Mouse (Mus musculus) thymus, postnatal 14 days (tissue): Measurements from ENCODE around the gene AI413582.
A peak's percentile ranks its signal among the peaks of the same experiment; 100 is the strongest.

Experiments
- DNase-seq: peaks from one replicate; pipeline ENCODE4 v3.0.0; 2021

The AI413582 gene

GRCm38 (mm10) chr17:27578487-27578886 lies 12.9 kb upstream of the AI413582 start:
- no peak for DNase-seq

- DNase-seq = peak; percentile 30
These were observed 11.9 kb upstream of the AI413582 start for GRCm38 (mm10) chr17:27577468-27577867.

GRCm38 (mm10) chr17:27576056-27576455 lies 10.5 kb upstream of the AI413582 start:
- DNase-seq = no peak

- no peak for DNase-seq
These were observed 9.7 kb upstream of the AI413582 start for GRCm38 (mm10) chr17:27575116-27575776.

- DNase-seq = no peak
These were observed 9.0 kb upstream of the AI413582 start for GRCm38 (mm10) chr17:27574470-27575115.

GRCm38 (mm10) chr17:27573772-27574320 lies 8.3 kb upstream of the AI413582 start:
- DNase-seq = no peak

- no peak for DNase-seq
These were observed 5.8 kb upstream of the AI413582 start for GRCm38 (mm10) chr17:27571315-27571714.

GRCm38 (mm10) chr17:27568228-27568627 lies 2.7 kb upstream of the AI413582 start:
- no peak for DNase-seq

- DNase-seq = no peak
These were observed 349 bp upstream of the AI413582 start for GRCm38 (mm10) chr17:27565942-27566267.

GRCm38 (mm10) chr17:27564391-27565162 lies 979 bp downstream of the AI413582 start:
- DNase-seq = peak; percentile 45

GRCm38 (mm10) chr17:27563771-27564244 lies 1.7 kb downstream of the AI413582 start:
- no peak for DNase-seq

- DNase-seq = no peak
These were observed 3.6 kb downstream of the AI413582 start for GRCm38 (mm10) chr17:27561809-27562526.

GRCm38 (mm10) chr17:27560926-27561480 lies 4.6 kb downstream of the AI413582 start:
- no peak for DNase-seq

- DNase-seq = no peak
These were observed 6.0 kb downstream of the AI413582 start for GRCm38 (mm10) chr17:27559596-27559995.

- no peak for DNase-seq
These were observed 6.7 kb downstream of the AI413582 start for GRCm38 (mm10) chr17:27558845-27559244.

- DNase-seq = no peak
These were observed 7.5 kb downstream of the AI413582 start for GRCm38 (mm10) chr17:27557927-27558661.

- peak; percentile 95 for DNase-seq
These were observed 8.2 kb downstream of the AI413582 start for GRCm38 (mm10) chr17:27557181-27557926.

GRCm38 (mm10) chr17:27556315-27557011 lies 9.1 kb downstream of the AI413582 start, which contains the start of gene Hmga1:
Hmga1 (plus strand) TSS chr17:27556497.
- peak; percentile 96 for DNase-seq

- peak; percentile 85 for DNase-seq
These were observed 9.9 kb downstream of the AI413582 start for GRCm38 (mm10) chr17:27555512-27556172.

GRCm38 (mm10) chr17:27555075-27555511 lies 10.5 kb downstream of the AI413582 start:
- DNase-seq = peak; percentile 88
